Mouse (Mus musculus) bone marrow macrophage, adult 2 months (primary cell): Measurements from ENCODE around the gene Bbx.

Experiments used
- CTCF ChIP-seq: IDR thresholded peaks from 2 replicates; pipeline ENCODE4 v1.5.1; 2012; ENCODE audit warnings: low read depth, mild to moderate bottlenecking, low read length, moderate library complexity
- POLR2A ChIP-seq: IDR thresholded peaks from 2 replicates; pipeline ENCODE4 v1.6.1; 2012; ENCODE audit warnings: mild to moderate bottlenecking, low read depth, low read length, borderline replicate concordance

DNA sequence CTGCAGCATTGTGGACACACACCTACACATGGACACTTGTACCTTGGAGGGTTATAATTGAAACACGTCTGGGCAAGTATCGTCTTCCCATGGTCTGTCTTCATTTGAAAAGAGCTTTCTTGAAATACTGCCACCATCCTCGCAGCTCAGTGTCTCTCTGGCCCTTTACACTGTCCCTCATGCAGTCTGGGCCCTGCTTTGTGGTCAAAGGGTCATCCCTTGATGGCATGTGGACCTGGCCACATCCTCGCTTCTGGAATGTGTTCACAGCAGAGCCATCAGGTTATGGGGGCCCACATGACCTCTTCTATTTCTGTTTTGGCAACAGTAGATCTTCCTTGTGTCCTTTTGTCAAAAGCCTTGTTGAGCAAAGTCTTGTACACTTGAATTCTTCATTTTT lies 282.6 kb downstream of the Bbx start:
- TF ChIP-seq CTCF, result no peak
- TF ChIP-seq POLR2A, result no peak
